Comparison of ENCODE assay signal across 8 mouse cellular contexts in the genomic region with DNA sequence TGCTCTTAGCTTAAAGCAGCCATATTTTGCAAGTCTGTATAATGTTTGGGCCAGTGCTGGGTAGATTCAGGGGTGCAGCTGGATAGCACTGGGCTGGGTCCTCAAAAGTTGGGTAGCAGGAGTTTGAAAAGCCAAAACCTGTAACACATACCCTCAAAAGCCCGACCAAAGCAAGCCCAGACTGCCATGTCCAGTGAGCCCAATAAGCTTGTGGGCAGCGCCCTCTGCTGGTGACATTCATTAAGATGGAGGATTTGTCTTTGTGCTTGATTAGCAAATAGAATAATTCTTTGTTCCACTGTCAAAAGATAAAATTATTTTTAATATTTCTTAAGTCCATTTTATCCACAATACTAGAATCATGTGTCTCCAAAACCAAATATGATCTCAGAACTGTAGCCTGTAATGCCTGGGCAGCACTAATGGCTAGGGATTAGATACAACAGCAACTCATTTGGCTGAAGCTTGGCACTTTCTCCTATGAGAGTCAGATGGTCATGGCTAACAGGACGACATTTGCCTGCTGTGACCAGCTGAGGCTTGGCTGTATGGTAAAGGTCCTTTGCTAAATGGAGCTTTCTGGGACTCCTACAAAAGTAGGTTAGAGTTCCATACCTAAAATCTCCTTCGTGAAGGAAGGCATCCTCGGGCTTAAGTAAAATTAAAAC. TPM values are rescaled to one million over a fixed set of nuclear protein-coding genes. Genes with fewer than 3 reads are reported as not detected.
DNase-seq lines count a peak whose midpoint lies in the region; TF ChIP-seq lines count a peak whose summit lies in the region.

No protein-coding gene starts in this region.

- TF ChIP-seq POLR2A in lung, adult 2 months (IDR thresholded peaks at IDR 0.05; ENCODE audit: borderline replicate concordance, extremely low read depth, low read depth, low read length), result no peak
- TF ChIP-seq POLR2A in thymus, adult 2 months (IDR thresholded peaks at IDR 0.05; ENCODE audit: control insufficient read depth, extremely low read depth, insufficient read depth, low read length, poor library complexity), result no peak

- peak; percentile 86 for TF ChIP-seq CTCF in gastrocnemius, adult 2 months (IDR thresholded peaks at IDR 0.05)
- TF ChIP-seq CTCF in lung, adult 2 months (IDR thresholded peaks at IDR 0.05; ENCODE audit: insufficient read depth, low read length), result peak; percentile 81
- TF ChIP-seq CTCF in thymus, adult 2 months (IDR thresholded peaks at IDR 0.05; ENCODE audit: borderline replicate concordance, control insufficient read depth, extremely low read depth, insufficient read depth, low read length, poor library complexity), result peak; percentile 54; the same call in 1 of the 2 replicates

- no peaks in the 10 kb centered on the region for H3K4me1 ChIP-seq in lung, adult 2 months (ENCODE audit: control insufficient read depth, insufficient read depth, low read length)
- H3K4me1 ChIP-seq in thymus, adult 2 months (replicated peaks; ENCODE audit: control insufficient read depth, insufficient read depth, low read length), result 0 out of 2 replicates have a peak, but pooled peaks cover 4% of the 10 kb centered on the region

- no peak overlapping the region for H3K27ac ChIP-seq in gastrocnemius, adult 2 months
- no peak overlapping the region for H3K27ac ChIP-seq in thymus, adult 2 months (ENCODE audit: control insufficient read depth, insufficient read depth, low read length)

- intact Hi-C loops in gastrocnemius, adult 2 months (cut with DNase I), result loop anchor here (1.0 to 5.0 kb wide), 3 partner anchors 56 to 513 kb away; no protein-coding TSS in a partner anchor

- WGBS in lung, adult 2 months, result 40% methylated on average over 5 of the region's 5 CpGs
- WGBS in thymus, adult 2 months, result 44% methylated on average over 5 of the region's 5 CpGs

- no peaks in the 10 kb centered on the region for H3K27me3 ChIP-seq in thymus, adult 2 months (ENCODE audit: control insufficient read depth, insufficient read depth, low read length)

- DNase-seq in 3T3-L1 (ENCODE audit: low read depth, low spot score) (peak; percentile 80), WW6 (ENCODE audit: low read depth, low spot score) (peak; percentile 33)
- DNase-seq in cerebellum, postnatal 25 days, result peak; percentile 87 to 93
- DNase-seq in gastrocnemius, adult 2 months, result peak; percentile 85
- peak; percentile 75 to 92 for DNase-seq in kidney, postnatal 36 days
- DNase-seq in lung, adult 2 months, result peak; percentile 73
- DNase-seq in ovary, postnatal 14 days (ENCODE audit: low spot score), result peak; percentile 79
- peak; percentile 66 for DNase-seq in thymus, adult 2 months

- H3K4me3 ChIP-seq in gastrocnemius, adult 2 months, result no peak overlapping the region
- H3K4me3 ChIP-seq in lung, adult 2 months (replicated peaks; ENCODE audit: extremely low read depth, low read depth, low read length), result no peak overlapping the region
- no peak overlapping the region for H3K4me3 ChIP-seq in thymus, adult 2 months (ENCODE audit: control insufficient read depth, insufficient read depth, low read length)

- H3K36me3 ChIP-seq in thymus, adult 2 months (ENCODE audit: control insufficient read depth, insufficient read depth, low read length), result no peaks in the 10 kb centered on the region

RNA-seq across cellular contexts. Expression of a gene that starts 36.5 kb away (rescaled TPM):
- total RNA-seq in gastrocnemius, adult 2 months (2021), result under 1 TPM; 0.26 to 0.45 TPM
- 0.05 TPM in 1 of 2 replicates, not detected in the other for polyA plus RNA-seq in lung, adult 2 months (2012; rRNA removed)
- 0.09 and 0.23 TPM in 2 replicates for polyA plus RNA-seq in thymus, adult 2 months (2012; rRNA removed)

RNA-seq across cellular contexts. Expression of a gene that starts 48.9 kb away (rescaled TPM):
- 10 to 100 TPM; 18.0 to 19.5 TPM for total RNA-seq in gastrocnemius, adult 2 months (2021)
- polyA plus RNA-seq in lung, adult 2 months (2012; rRNA removed), result 21.6 and 24.7 TPM in 2 replicates
- polyA plus RNA-seq in thymus, adult 2 months (2012; rRNA removed), result 14.5 and 17.0 TPM in 2 replicates

Comparison
In these comparisons a context has a peak if more than half of its experiments do, and no peak if none do; other contexts are left out.
1. DNase-seq: peak in every context shown above with its lines; median percentile 90 in cerebellum, postnatal 25 days; 85 in gastrocnemius, adult 2 months; 84 in kidney, postnatal 36 days; 80 in 3T3-L1; 79 in ovary, postnatal 14 days; 73 in lung, adult 2 months; 66 in thymus, adult 2 months; 33 in WW6.